Mouse (Mus musculus): ENCODE results near the gene Chit1. TPM values are rescaled to one million over a fixed set of nuclear protein-coding genes. Genes with fewer than 3 reads are reported as not detected.

The Chit1 gene
- total RNA-seq, 2 experiments from 2014 or later, result not detected

- intact Hi-C loops (cut with DNase I), result no loop called here
- DNase-seq, result no peak
Observed at GRCm38 (mm10) chr1:134097080-134097855, 13.8 kb upstream of the Chit1 start.

GRCm38 (mm10) chr1:134097956-134098725 is 12.9 kb upstream of the Chit1 start:
- intact Hi-C loops (cut with DNase I), result loop anchor here (1.0 kb wide), 1 partner anchor 20 kb away; no protein-coding TSS in a partner anchor
- peak; percentile 79 to 88 for DNase-seq

GRCm38 (mm10) chr1:134098726-134099515 is 12.1 kb upstream of the Chit1 start:
- intact Hi-C loops (cut with DNase I), result loop anchor here (1.0 kb wide), 1 partner anchor 21 kb away; no protein-coding TSS in a partner anchor
- peak; percentile 83 to 87 for DNase-seq

- intact Hi-C loops (cut with DNase I), result no loop called here
- peak in 1 of 2 experiments; percentile 24 for DNase-seq
Observed at GRCm38 (mm10) chr1:134099516-134100235, 11.4 kb upstream of the Chit1 start.

GRCm38 (mm10) chr1:134100401-134100800 is 10.6 kb upstream of the Chit1 start:
- intact Hi-C loops (cut with DNase I), result no loop called here
- no peak for DNase-seq

- intact Hi-C loops (cut with DNase I), result no loop called here
- DNase-seq, result no peak
Observed at GRCm38 (mm10) chr1:134100928-134101327, 10.1 kb upstream of the Chit1 start.

GRCm38 (mm10) chr1:134101593-134101992 is 9.4 kb upstream of the Chit1 start:
- DNase-seq, result no peak
- intact Hi-C loops (cut with DNase I), result no loop called here

- DNase-seq, result peak in 1 of 2 experiments; percentile 55
- intact Hi-C loops (cut with DNase I), result loop anchor here (1.0 kb wide), 1 partner anchor 26 kb away; no protein-coding TSS in a partner anchor
Observed at GRCm38 (mm10) chr1:134103861-134104260, 7.2 kb upstream of the Chit1 start.

GRCm38 (mm10) chr1:134105043-134105763 is 5.8 kb upstream of the Chit1 start:
- intact Hi-C loops (cut with DNase I), result loop anchor here (5.0 kb wide), 2 partner anchors 193 to 368 kb away; no protein-coding TSS in a partner anchor
- no peak for DNase-seq

- intact Hi-C loops (cut with DNase I), result loop anchor here (2.0 to 5.0 kb wide), 3 partner anchors 141 to 369 kb away; no protein-coding TSS in a partner anchor
- no peak for DNase-seq
Observed at GRCm38 (mm10) chr1:134105764-134106430, 5.1 kb upstream of the Chit1 start.

- intact Hi-C loops (cut with DNase I), result loop anchor here (1.0 to 5.0 kb wide), 4 partner anchors 53 to 369 kb away; no protein-coding TSS in a partner anchor
- peak; percentile 64 to 74 for DNase-seq
Observed at GRCm38 (mm10) chr1:134106719-134107118, 4.3 kb upstream of the Chit1 start.

- DNase-seq, result no peak
- intact Hi-C loops (cut with DNase I), result loop anchor here (1.0 to 5.0 kb wide), 4 partner anchors 54 to 370 kb away; no protein-coding TSS in a partner anchor
Observed at GRCm38 (mm10) chr1:134107777-134108176, 3.3 kb upstream of the Chit1 start.

GRCm38 (mm10) chr1:134110015-134110414 is 1.0 kb upstream of the Chit1 start:
- intact Hi-C loops (cut with DNase I), result no loop called here
- DNase-seq, result no peak

- DNase-seq, result no peak
- intact Hi-C loops (cut with DNase I), result no loop called here
Observed at GRCm38 (mm10) chr1:134110449-134110848, 593 bp upstream of the Chit1 start.

- DNase-seq, result no peak
- intact Hi-C loops (cut with DNase I), result no loop called here
Observed at GRCm38 (mm10) chr1:134113560-134113959, 2.5 kb downstream of the Chit1 start.

- no peak for DNase-seq
- intact Hi-C loops (cut with DNase I), result no loop called here
Observed at GRCm38 (mm10) chr1:134114018-134114417, 3.0 kb downstream of the Chit1 start.

- intact Hi-C loops (cut with DNase I), result no loop called here
- DNase-seq, result no peak
Observed at GRCm38 (mm10) chr1:134114730-134115129, 3.7 kb downstream of the Chit1 start.

- intact Hi-C loops (cut with DNase I), result no loop called here
- DNase-seq, result no peak
Observed at GRCm38 (mm10) chr1:134115424-134115823, 4.4 kb downstream of the Chit1 start.

Data from heart, postnatal 14 days (tissue).